Mouse (Mus musculus): ENCODE data around the gene Xpo1. TPM values are rescaled to one million over a fixed set of nuclear protein-coding genes. Genes with fewer than 3 reads are reported as not detected.
A peak's percentile ranks its signal among the peaks of the same experiment; 100 is the strongest.
"Not testable (repeated sequence)": the region's sequence is repeated elsewhere in the genome, so short reads cannot be mapped to it uniquely, and the experiment has no call there.

The Xpo1 gene
- polyA plus RNA-seq, 1 experiment, result 22.1 TPM

GRCm38 (mm10) chr11:23264949-23265348, 9.1 kb downstream of the Xpo1 start:
- Histone ChIP-seq H3K4me3 (ENCODE audit: insufficient read depth, low read depth, low read length) (no peak overlapping the region), H3K4me1 (ENCODE audit: control insufficient read depth, insufficient read depth, insufficient read length, low read length) (no peaks in the 10 kb centered on the region), H3K27ac (replicated peaks; ENCODE audit: low read depth, low read length) (no peak overlapping the region)

- Histone ChIP-seq H3K4me1 (ENCODE audit: control insufficient read depth, insufficient read depth, insufficient read length, low read length) (no peaks in the 10 kb centered on the region), H3K4me3 (ENCODE audit: insufficient read depth, low read depth, low read length) (no peak overlapping the region)
These were observed 16.2 kb downstream of the Xpo1 start for GRCm38 (mm10) chr11:23271770-23272724.

GRCm38 (mm10) chr11:23275780-23276179, 19.9 kb downstream of the Xpo1 start:
- no peak overlapping the region for H3K27ac ChIP-seq (replicated peaks; ENCODE audit: low read depth, low read length)
- H3K4me3 ChIP-seq (ENCODE audit: insufficient read depth, low read depth, low read length), result no peak overlapping the region
- no peaks in the 10 kb centered on the region for H3K4me1 ChIP-seq (ENCODE audit: control insufficient read depth, insufficient read depth, insufficient read length, low read length)

More at GRCm38 (mm10) chr11:23271770-23272724, 16.2 kb downstream of the Xpo1 start:
- H3K27ac ChIP-seq (replicated peaks; ENCODE audit: low read depth, low read length), result no peak overlapping the region

- no peak overlapping the region for H3K27ac ChIP-seq (replicated peaks; ENCODE audit: low read depth, low read length)
- no peak overlapping the region for H3K4me3 ChIP-seq (ENCODE audit: insufficient read depth, low read depth, low read length)
- H3K4me1 ChIP-seq (ENCODE audit: control insufficient read depth, insufficient read depth, insufficient read length, low read length), result no peaks in the 10 kb centered on the region
These were observed 28.6 kb downstream of the Xpo1 start for GRCm38 (mm10) chr11:23284469-23284868.

GRCm38 (mm10) chr11:23288866-23289265, 33.0 kb downstream of the Xpo1 start:
- H3K4me1 ChIP-seq (ENCODE audit: control insufficient read depth, insufficient read depth, insufficient read length, low read length); H3K27ac ChIP-seq (replicated peaks; ENCODE audit: low read depth, low read length); H3K4me3 ChIP-seq (ENCODE audit: insufficient read depth, low read depth, low read length): not testable (repeated sequence)

- Histone ChIP-seq H3K27ac (replicated peaks; ENCODE audit: low read depth, low read length) (no peak overlapping the region), H3K4me1 (ENCODE audit: control insufficient read depth, insufficient read depth, insufficient read length, low read length) (no peaks in the 10 kb centered on the region), H3K4me3 (ENCODE audit: insufficient read depth, low read depth, low read length) (no peak overlapping the region)
These were observed 41.5 kb downstream of the Xpo1 start for GRCm38 (mm10) chr11:23297379-23297778.

GRCm38 (mm10) chr11:23298301-23298700, 42.5 kb downstream of the Xpo1 start:
- H3K4me3 ChIP-seq (ENCODE audit: insufficient read depth, low read depth, low read length), result no peak overlapping the region
- no peak overlapping the region for H3K27ac ChIP-seq (replicated peaks; ENCODE audit: low read depth, low read length)
- H3K4me1 ChIP-seq (ENCODE audit: control insufficient read depth, insufficient read depth, insufficient read length, low read length), result no peaks in the 10 kb centered on the region

- Histone ChIP-seq H3K4me1 (ENCODE audit: control insufficient read depth, insufficient read depth, insufficient read length, low read length) (no peaks in the 10 kb centered on the region), H3K4me3 (ENCODE audit: insufficient read depth, low read depth, low read length) (no peak overlapping the region), H3K27ac (replicated peaks; ENCODE audit: low read depth, low read length) (no peak overlapping the region)
These were observed 44.1 kb downstream of the Xpo1 start for GRCm38 (mm10) chr11:23299910-23300309.

GRCm38 (mm10) chr11:23303126-23303525, 47.3 kb downstream of the Xpo1 start:
- Histone ChIP-seq H3K4me3 (ENCODE audit: insufficient read depth, low read depth, low read length) (no peak overlapping the region), H3K27ac (replicated peaks; ENCODE audit: low read depth, low read length) (no peak overlapping the region)

GRCm38 (mm10) chr11:23305101-23305672, 49.3 kb downstream of the Xpo1 start:
- H3K4me3 ChIP-seq (ENCODE audit: insufficient read depth, low read depth, low read length), result peak overlapping the region; percentile 99
- not testable (repeated sequence) for H3K4me1 ChIP-seq (ENCODE audit: control insufficient read depth, insufficient read depth, insufficient read length, low read length)
- peak overlapping the region; percentile 94 for H3K27ac ChIP-seq (replicated peaks; ENCODE audit: low read depth, low read length)

More at GRCm38 (mm10) chr11:23303126-23303525, 47.3 kb downstream of the Xpo1 start:
- no peaks in the 10 kb centered on the region for H3K4me1 ChIP-seq (ENCODE audit: control insufficient read depth, insufficient read depth, insufficient read length, low read length)

- Histone ChIP-seq H3K4me1 (ENCODE audit: control insufficient read depth, insufficient read depth, insufficient read length, low read length) (peaks cover 3% of the 10 kb centered on the region), H3K27ac (replicated peaks; ENCODE audit: low read depth, low read length) (peak overlapping the region; percentile 94)
These were observed 50.1 kb downstream of the Xpo1 start for GRCm38 (mm10) chr11:23305673-23306608.

GRCm38 (mm10) chr11:23306764-23307565, 51.1 kb downstream of the Xpo1 start, which contains the start of gene Usp34:
Gene Usp34 (plus strand): TSS chr11:23306895.
- Histone ChIP-seq H3K4me1 (ENCODE audit: control insufficient read depth, insufficient read depth, insufficient read length, low read length) (peaks cover 5% of the 10 kb centered on the region), H3K4me3 (ENCODE audit: insufficient read depth, low read depth, low read length) (peak within 1 kb of the TSS; percentile 100), H3K27ac (replicated peaks; ENCODE audit: low read depth, low read length) (peak within 1 kb of the TSS; percentile 94)

More at GRCm38 (mm10) chr11:23305673-23306608, 50.1 kb downstream of the Xpo1 start:
- peak overlapping the region; percentile 99 for H3K4me3 ChIP-seq (ENCODE audit: insufficient read depth, low read depth, low read length)

- peak overlapping the region; percentile 100 for H3K4me3 ChIP-seq (ENCODE audit: insufficient read depth, low read depth, low read length)
- H3K27ac ChIP-seq (replicated peaks; ENCODE audit: low read depth, low read length), result no peak overlapping the region
- peaks cover 5% of the 10 kb centered on the region for H3K4me1 ChIP-seq (ENCODE audit: control insufficient read depth, insufficient read depth, insufficient read length, low read length)
These were observed 51.7 kb downstream of the Xpo1 start for GRCm38 (mm10) chr11:23307566-23307920.

GRCm38 (mm10) chr11:23313496-23313895, 57.7 kb downstream of the Xpo1 start:
- no peak overlapping the region for H3K4me3 ChIP-seq (ENCODE audit: insufficient read depth, low read depth, low read length)
- no peak overlapping the region for H3K27ac ChIP-seq (replicated peaks; ENCODE audit: low read depth, low read length)

More at GRCm38 (mm10) chr11:23313496-23313895, 57.7 kb downstream of the Xpo1 start:
- H3K4me1 ChIP-seq (ENCODE audit: control insufficient read depth, insufficient read depth, insufficient read length, low read length), result peaks cover 2% of the 10 kb centered on the region; the same call in 1 of the 2 replicates

Measured in brown adipose tissue, adult 24 weeks (tissue).